Mouse (Mus musculus) MEL (cell line): ENCODE data around the gene Lsm7. TPM values are rescaled to one million over a fixed set of nuclear protein-coding genes. Genes with fewer than 3 reads are reported as not detected.
"Not testable (repeated sequence)": the region's sequence is repeated elsewhere in the genome, so short reads cannot be mapped to it uniquely, and the experiment has no call there.

Experiments used
- DNase-seq: peaks from one replicate; pipeline ENCODE4 v3.0.0; 2011; ENCODE audit warnings: low read depth, low spot score
- H3K27ac ChIP-seq: 2 replicates; pipeline ENCODE4 v1.5.1; 2012; ENCODE audit warnings: low read depth, mild to moderate bottlenecking, control low read depth, low read length, moderate library complexity; ENCODE audit not compliant: control insufficient read depth
- H3K27me3 ChIP-seq, 2 experiments: fragments of 150-350 bp in 1 of 2; sonication (generic) in 1 of 2; 2 replicates each; pipeline ENCODE4 v1.6.1; 2012; ENCODE audit warnings: low read length in 2 of 2, mild to moderate bottlenecking in 2 of 2, improper control_type of control experiment in 1 of 2, moderate library complexity in 1 of 2; ENCODE audit not compliant: insufficient read depth in 2 of 2, control insufficient read depth in 1 of 2
- H3K36me3 ChIP-seq, 2 experiments: 2 replicates each; pipeline ENCODE4 v1.6.1; 2012 to 2014; ENCODE audit warnings: low read length in 2 of 2, improper control_type of control experiment in 1 of 2, inconsistent platforms in 1 of 2, mild to moderate bottlenecking in 1 of 2; ENCODE audit not compliant: insufficient read depth in 2 of 2, control insufficient read depth in 1 of 2
- H3K4me1 ChIP-seq, 2 experiments: fragments of 150-350 bp in 1 of 2; sonication (generic) in 1 of 2; 2 replicates each; pipeline ENCODE4 v1.6.1; 2012; ENCODE audit warnings: low read length in 2 of 2, improper control_type of control experiment in 1 of 2, mild to moderate bottlenecking in 1 of 2; ENCODE audit not compliant: insufficient read depth in 2 of 2, control insufficient read depth in 1 of 2
- H3K4me3 ChIP-seq, 2 experiments: fragments of 150-350 bp in 1 of 2; sonication (generic) in 1 of 2; 2 replicates each; pipeline ENCODE4 v1.5.1; 2012; ENCODE audit warnings: low read depth in 2 of 2, low read length in 2 of 2, mild to moderate bottlenecking in 2 of 2, moderate library complexity in 2 of 2, control low read depth in 1 of 2, improper control_type of control experiment in 1 of 2; ENCODE audit not compliant: control insufficient read depth in 1 of 2, insufficient read depth in 1 of 2
- H3K79me2 ChIP-seq: 2 replicates; pipeline ENCODE4 v1.6.1; 2012; ENCODE audit warnings: mild to moderate bottlenecking, low read length, moderate library complexity; ENCODE audit not compliant: control insufficient read depth, poor library complexity, insufficient read depth
- H3K9ac ChIP-seq: 2 replicates; pipeline ENCODE4 v1.6.1; 2012; ENCODE audit warnings: low read depth, mild to moderate bottlenecking, control low read depth, low read length, moderate library complexity; ENCODE audit not compliant: control insufficient read depth, poor library complexity, severe bottlenecking
- H3K9me3 ChIP-seq: fragments of 150-350 bp; sonication (generic); replicated peaks from 2 replicates; pipeline ENCODE4 v1.6.1; 2012; ENCODE audit warnings: mild to moderate bottlenecking, low read length, improper control_type of control experiment, moderate library complexity; ENCODE audit not compliant: insufficient read depth
- CTCF ChIP-seq, 3 experiments: IDR thresholded peaks in 2 of 3; conservative IDR thresholded peaks in 1 of 3; 2 replicates each; pipeline ENCODE4 v1.5.1; 2011 to 2012; ENCODE audit warnings: low read length in 3 of 3, low read depth in 2 of 3, mild to moderate bottlenecking in 2 of 3, improper control_type of control experiment in 1 of 3, inconsistent platforms in 1 of 3, mixed read lengths in 1 of 3, moderate library complexity in 1 of 3; ENCODE audit not compliant: control insufficient read depth in 1 of 3, insufficient read depth in 1 of 3, poor library complexity in 1 of 3, severe bottlenecking in 1 of 3
- E2F4 ChIP-seq: IDR thresholded peaks from 2 replicates; pipeline ENCODE4 v1.6.1; 2011; ENCODE audit warnings: low read depth, low read length, improper control_type of control experiment, borderline replicate concordance
- ELF1 ChIP-seq: IDR thresholded peaks from 2 replicates; pipeline ENCODE4 v1.6.1; 2014; ENCODE audit warnings: low read depth, mild to moderate bottlenecking, inconsistent platforms, low read length, improper control_type of control experiment, moderate library complexity
- ETS1 ChIP-seq: IDR thresholded peaks from 2 replicates; pipeline ENCODE4 v1.6.1; 2012; ENCODE audit warnings: low read depth, mild to moderate bottlenecking, inconsistent platforms, low read length, improper control_type of control experiment, moderate library complexity
- GABPA ChIP-seq: IDR thresholded peaks from 2 replicates; pipeline ENCODE4 v1.6.1; 2012; ENCODE audit warnings: low read depth, mild to moderate bottlenecking, inconsistent platforms, low read length, improper control_type of control experiment, moderate library complexity
- GATA1 ChIP-seq: IDR thresholded peaks from 2 replicates; pipeline ENCODE4 v1.6.1; 2011; ENCODE audit warnings: low read depth, low read length, improper control_type of control experiment
- JUND ChIP-seq: IDR thresholded peaks from 2 replicates; pipeline ENCODE4 v1.6.1; 2011; ENCODE audit warnings: low read depth, mild to moderate bottlenecking, improper control_type of control experiment, low read length
- MAFK ChIP-seq: IDR thresholded peaks from 2 replicates; pipeline ENCODE4 v1.6.1; 2011; ENCODE audit warnings: low read depth, mild to moderate bottlenecking, low read length, improper control_type of control experiment, borderline replicate concordance
- MAX ChIP-seq: IDR thresholded peaks from 2 replicates; pipeline ENCODE4 v1.6.1; 2011; ENCODE audit warnings: low read length, improper control_type of control experiment
- MXI1 ChIP-seq: IDR thresholded peaks from 2 replicates; pipeline ENCODE4 v1.6.1; 2011; ENCODE audit warnings: mild to moderate bottlenecking, low read depth, low read length, improper control_type of control experiment
- MYB ChIP-seq: IDR thresholded peaks from 2 replicates; pipeline ENCODE4 v1.6.1; 2011; ENCODE audit warnings: mild to moderate bottlenecking, low read depth, low read length, improper control_type of control experiment
- POLR2AphosphoS5 ChIP-seq: IDR thresholded peaks from 2 replicates; pipeline ENCODE4 v1.6.1; 2012; ENCODE audit warnings: low read depth, borderline replicate concordance, mild to moderate bottlenecking, inconsistent platforms, low read length, moderate library complexity, mixed read lengths
- RAD21 ChIP-seq: IDR thresholded peaks from 2 replicates; pipeline ENCODE4 v1.6.1; 2011; ENCODE audit warnings: mild to moderate bottlenecking, low read depth, low read length, improper control_type of control experiment
- SIN3A ChIP-seq: IDR thresholded peaks from 2 replicates; pipeline ENCODE4 v1.6.1; 2012; ENCODE audit warnings: low read length, improper control_type of control experiment, inconsistent platforms
- SMC3 ChIP-seq: IDR thresholded peaks from 2 replicates; pipeline ENCODE4 v1.6.1; 2011; ENCODE audit warnings: low read depth, low read length, improper control_type of control experiment
- TAL1 ChIP-seq: IDR thresholded peaks from 2 replicates; pipeline ENCODE4 v1.6.1; 2012; ENCODE audit warnings: mild to moderate bottlenecking, inconsistent platforms, low read length, moderate library complexity, mixed read lengths
- TBP ChIP-seq: IDR thresholded peaks from 2 replicates; pipeline ENCODE4 v1.8.0; 2011; ENCODE audit warnings: low read depth, low read length, improper control_type of control experiment
- polyA plus RNA-seq, 2 experiments: library from polyadenylated mRNA; stranded (reverse) in 1 of 2; unstranded in 1 of 2; fragments of >175 nt in 1 of 2; fragments of >200 nt in 1 of 2; gene quantifications; 2 replicates each; pipeline versions ENCODE4 v1.2.1 to v1.2.4; 2012; ENCODE audit warnings: low replicate concordance in 2 of 2, low read depth in 1 of 2; ENCODE audit not compliant: insufficient read length in 2 of 2, insufficient read depth in 1 of 2, missing spikeins in 1 of 2
- total RNA-seq: library from RNA; depleted of rRNA; stranded (reverse); fragments of 300-350 nt; gene quantifications from 2 replicates; pipeline ENCODE4 v1.2.3, GENCODE M21; 2012

Lsm7 gene
- total and polyA plus RNA-seq, 3 experiments: 246 to 637 TPM; not detected in 1

DNA sequence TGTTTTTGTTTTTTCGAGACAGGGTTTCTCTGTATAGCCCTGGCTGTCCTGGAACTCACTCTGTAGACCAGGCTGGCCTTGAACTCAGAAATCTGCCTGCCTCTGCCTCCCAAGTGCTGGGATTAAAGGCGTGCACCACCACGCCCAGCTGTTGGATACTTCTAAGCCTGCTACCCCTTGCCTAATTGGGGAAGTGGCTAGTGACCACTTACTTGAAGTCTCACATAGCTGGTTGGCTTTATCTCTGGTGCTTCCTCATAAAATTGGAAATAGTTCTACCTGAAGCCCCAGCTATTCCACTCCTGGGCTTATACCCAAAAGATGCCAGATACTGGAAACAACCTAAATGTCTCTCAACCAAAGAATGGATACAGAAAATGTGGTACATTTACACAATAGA lies 38.7 kb downstream of the Lsm7 start:
- DNase-seq: peak; percentile 62
- TF ChIP-seq TBP (0 out of 2 replicates have a peak, but pooled peaks have one; percentile 47), GATA1 (0 out of 2 replicates have a peak, but pooled peaks have one; percentile 17), ETS1 (0 out of 2 replicates have a peak, but pooled peaks have one; percentile 7)
- TF ChIP-seq, all 39 proteins: peak for 3; not testable (repeated sequence) for 36

DNA sequence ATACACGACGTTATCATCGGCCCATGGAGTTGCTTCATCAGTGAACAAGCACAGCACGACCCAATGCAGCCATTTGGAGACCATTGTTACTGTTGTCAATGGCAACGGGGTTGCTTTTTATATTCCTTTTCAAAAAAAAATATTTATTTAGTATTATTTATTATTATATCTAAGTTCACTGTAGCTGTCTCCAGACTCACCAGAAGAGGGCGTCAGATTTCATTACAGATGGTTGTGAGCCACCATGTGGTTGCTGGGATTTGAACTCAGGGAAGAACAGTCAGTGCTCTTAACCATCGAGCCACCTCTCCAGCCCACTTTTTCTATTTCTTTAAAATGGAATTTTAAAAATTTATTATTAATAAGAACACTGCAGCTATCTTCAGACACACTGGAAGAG lies 40.2 kb downstream of the Lsm7 start:
- H3K9ac ChIP-seq: no peak overlapping the region
- H3K27ac ChIP-seq: no peak overlapping the region
- TF ChIP-seq SIN3A (no peak), SMC3 (peak; percentile 6; the same call in 1 of the 2 replicates), CTCF (IDR thresholded peaks at IDR 0.05 in 2 of 3, conservative IDR thresholded peaks at IDR 0.05 in 1 of 3; ENCODE audit: control insufficient read depth in 1 of 3, insufficient read depth in 1 of 3, low read depth in 2 of 3, low read length in 3 of 3, poor library complexity in 1 of 3, severe bottlenecking in 1 of 3) (peak in 1 of 3 experiments; percentile 38; a peak in 2 of 6 replicates)
- H3K36me3 ChIP-seq: peaks cover 0 to 4% of the 10 kb centered on the region in 2 experiments; a peak in 1 of 4 replicates
- H3K4me1 ChIP-seq: peaks cover 0 to 10% of the 10 kb centered on the region in 2 experiments; a peak in 2 of 4 replicates
- no peak overlapping the region for H3K4me3 ChIP-seq
- no peak for DNase-seq
- no peaks in the 10 kb centered on the region for H3K27me3 ChIP-seq
- no peaks in the 10 kb centered on the region for H3K9me3 ChIP-seq
- H3K79me2 ChIP-seq: no peaks in the 10 kb centered on the region

More for the DNA sequence above, 38.7 kb downstream of the Lsm7 start:
- not testable (repeated sequence) for H3K79me2 ChIP-seq, H3K9me3 ChIP-seq, H3K9ac ChIP-seq, H3K27me3 ChIP-seq, H3K27ac ChIP-seq, H3K36me3 ChIP-seq, H3K4me3 ChIP-seq
- H3K4me1 ChIP-seq: peaks cover 0 to 12% of the 10 kb centered on the region in 2 experiments; a peak in 2 of 4 replicates

DNA sequence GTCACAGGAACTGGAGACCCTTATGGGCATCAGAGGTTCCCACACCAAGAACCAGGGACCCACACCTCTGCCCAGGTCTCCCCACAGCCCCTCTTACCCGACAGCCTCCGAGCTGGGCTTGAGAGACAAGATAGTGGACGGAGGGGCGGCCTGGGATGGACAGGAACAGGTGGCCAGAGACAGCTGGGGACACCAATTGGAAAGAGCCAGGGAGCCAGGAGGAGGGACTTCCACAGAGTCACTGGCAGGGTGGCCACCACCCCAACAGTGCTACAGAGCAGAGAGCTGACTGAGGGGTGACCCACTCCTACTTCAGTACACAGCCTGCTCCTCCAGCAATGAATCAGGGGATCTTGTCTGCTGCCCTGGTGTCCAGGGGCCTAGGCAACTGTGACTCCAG lies 41.6 kb downstream of the Lsm7 start, which contains the start of gene Jsrp1:
TSS of gene Jsrp1 (minus strand) at position 133 of the 400 bp plus-strand sequence.
- Histone ChIP-seq H3K27ac (no peak within 1 kb of the TSS), H3K9me3 (no peaks in the 10 kb centered on the region), H3K27me3 (no peaks in the 10 kb centered on the region), H3K9ac (no peak within 1 kb of the TSS), H3K4me3 (no peak within 1 kb of the TSS), H3K4me1 (peaks cover 0 to 3% of the 10 kb centered on the region in 2 experiments; a peak in 2 of 4 replicates), H3K79me2 (no peaks in the 10 kb centered on the region), H3K36me3 (no peaks in the 10 kb centered on the region)
- TF ChIP-seq JUND (no peak), ELF1 (no peak), MAX (no peak), RAD21 (no peak), CTCF (IDR thresholded peaks at IDR 0.05 in 2 of 3, conservative IDR thresholded peaks at IDR 0.05 in 1 of 3; ENCODE audit: control insufficient read depth in 1 of 3, insufficient read depth in 1 of 3, low read depth in 2 of 3, low read length in 3 of 3, poor library complexity in 1 of 3, severe bottlenecking in 1 of 3) (no peak), SMC3 (no peak), ETS1 (no peak), SIN3A (no peak), E2F4 (no peak), TAL1 (no peak), GABPA (no peak), MXI1 (no peak), MAFK (no peak), TBP (no peak), POLR2AphosphoS5 (no peak), MYB (no peak)
- DNase-seq: no peak
